Mouse (Mus musculus) central nervous system, embryonic 14 days (tissue): ENCODE results near the gene Xrra1. TPM values are rescaled to one million over a fixed set of nuclear protein-coding genes. Genes with fewer than 3 reads are reported as not detected.

ENCODE experiments used
- polyA plus RNA-seq: library from polyadenylated mRNA; depleted of rRNA; stranded (reverse); fragments of >200 nt; gene quantifications from 2 replicates; pipeline ENCODE4 v1.2.3, GENCODE M21; 2012; rRNA removed

The Xrra1 gene
- polyA plus RNA-seq, result 0.49 and 0.52 TPM in 2 replicates

DNA sequence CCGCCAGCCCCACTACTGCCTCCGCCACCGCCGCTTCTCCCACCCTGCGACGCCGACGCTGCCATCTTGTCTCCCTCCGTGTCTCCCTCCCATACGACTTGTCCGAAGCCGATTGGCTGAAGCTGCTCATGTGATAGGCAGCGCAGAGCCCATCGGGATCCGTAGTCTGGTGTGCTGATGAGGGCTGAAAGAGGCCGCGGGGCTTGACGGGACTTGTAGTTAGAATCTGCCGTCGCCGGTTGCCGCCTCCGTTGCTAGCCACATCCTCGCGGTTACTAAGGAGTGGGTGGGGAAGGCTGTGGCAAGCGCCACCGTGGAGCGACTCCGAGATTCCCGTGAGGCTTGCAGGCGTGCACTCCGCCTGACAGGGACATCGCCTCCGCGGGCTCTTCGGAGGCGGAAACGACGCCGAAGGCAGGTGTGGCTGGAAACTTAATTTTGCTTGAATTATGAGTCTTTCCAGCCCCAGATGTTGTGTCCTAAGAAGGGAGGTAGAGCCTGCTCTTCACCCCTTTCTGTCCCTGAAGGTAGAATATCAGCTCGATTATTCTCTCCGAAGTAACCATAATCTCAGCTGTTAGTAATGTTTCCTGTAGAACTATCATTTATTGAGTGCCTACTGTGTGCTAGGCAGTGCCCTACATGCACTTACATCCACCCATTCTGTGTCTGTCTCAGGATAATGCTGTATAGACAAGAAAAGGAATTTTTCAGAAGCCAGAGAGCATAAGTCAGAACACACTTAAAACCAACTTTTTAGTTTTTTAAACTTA, at the start of gene Xrra1:
Xrra1 (plus strand) TSS at position 304 of the 773 bp plus-strand sequence.

DNA sequence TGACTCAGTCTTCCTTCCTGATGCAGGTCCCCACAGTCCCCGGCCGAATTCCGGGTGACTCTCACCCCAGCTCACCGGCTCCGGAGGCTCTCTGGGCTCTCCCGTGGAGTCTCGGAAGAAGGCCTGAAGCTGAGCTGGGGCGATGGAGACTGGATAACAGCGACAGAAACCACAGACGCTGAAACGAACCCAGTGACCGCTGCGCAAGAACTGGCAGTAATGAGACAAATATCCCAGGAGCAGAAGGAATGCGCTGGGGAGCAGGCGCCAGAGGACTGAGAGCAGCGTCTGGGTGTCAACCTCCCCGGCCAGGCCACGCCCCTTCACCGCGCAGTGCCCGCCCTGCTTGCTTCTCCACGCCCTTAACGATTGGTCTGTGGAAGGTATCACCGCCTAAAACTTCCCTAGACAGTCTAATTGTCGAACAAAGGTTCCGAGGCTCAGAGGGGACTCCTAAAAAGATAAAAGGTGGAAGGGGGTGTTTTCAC, 30.8 kb upstream of the Xrra1 start, which contains the start of gene Neu3:
Neu3 (minus strand) TSS at position 335 of the 488 bp plus-strand sequence.

DNA sequence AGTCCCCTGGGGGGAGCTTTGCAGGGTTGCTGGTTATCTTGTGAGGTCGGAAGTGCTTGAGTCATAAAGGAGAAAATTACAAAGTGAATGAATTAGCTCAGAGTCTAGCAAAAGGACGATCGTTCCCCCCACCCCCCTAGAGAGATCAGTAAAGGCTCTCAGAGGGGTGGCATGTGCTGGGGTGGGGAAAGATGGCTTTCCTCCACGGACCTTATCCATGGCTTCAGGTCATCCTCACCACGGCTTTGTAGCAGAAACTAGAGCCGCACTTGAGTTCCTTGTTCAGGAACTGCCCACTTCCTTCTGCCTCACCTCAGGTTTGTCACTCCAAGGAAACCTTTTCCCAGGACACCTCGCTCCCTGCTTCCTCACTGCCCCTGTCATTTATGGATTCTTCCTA, 4.4 kb downstream of the Xrra1 start, which contains the start of gene Spcs2:
Spcs2 (minus strand) TSS at position 101 of the 400 bp plus-strand sequence.

Other genes starting within 250 kb of the Xrra1 start
- gene Tpbgl, start 232.0 kb upstream of the Xrra1 start, polyA plus RNA-seq, result 0.69 and 1.7 TPM in 2 replicates
- gene Slco2b1, start 147.8 kb upstream of the Xrra1 start, polyA plus RNA-seq, result 6.0 and 6.2 TPM in 2 replicates
- gene Olfr520, start 128.8 kb upstream of the Xrra1 start, polyA plus RNA-seq, result 0.13 TPM in 1 of 2 replicates, not detected in the other
- not detected in 2 replicates for gene Olfr521, start 95.6 kb upstream of the Xrra1 start, polyA plus RNA-seq
- 1.8 and 2.1 TPM in 2 replicates for gene Neu3, start 30.7 kb upstream of the Xrra1 start, polyA plus RNA-seq
- 100 and 114 TPM in 2 replicates for gene Spcs2, start 4.3 kb downstream of the Xrra1 start, polyA plus RNA-seq
- 8.7 and 9.6 TPM in 2 replicates for gene Rnf169, start 121.3 kb downstream of the Xrra1 start, polyA plus RNA-seq
- 0.21 and 0.54 TPM in 2 replicates for gene Chrdl2, start 147.1 kb downstream of the Xrra1 start, polyA plus RNA-seq